Mouse (Mus musculus) heart, postnatal 0 days (tissue): ENCODE data around the gene Dock1. TPM values are rescaled to one million over a fixed set of nuclear protein-coding genes. Genes with fewer than 3 reads are reported as not detected.
A peak's percentile ranks its signal among the peaks of the same experiment; 100 is the strongest.

ENCODE experiments used
- ATAC-seq: fragments of 200-750 bp; cut with Nextera tagmentation; 2 replicates; pipeline ENCODE4 v1.8.0; 2017; ENCODE audit warnings: low read depth, moderate number of reproducible peaks, moderate library complexity; ENCODE audit not compliant: insufficient read depth
- DNase-seq: peaks from one replicate; pipeline ENCODE4 v3.0.0-alpha.2; 2016; ENCODE audit warnings: low spot score
- H3K27ac ChIP-seq: fragments of 300-500 bp; sonication (generic); 2 replicates; pipeline ENCODE4 v1.5.1; 2014; ENCODE audit warnings: low read depth, mild to moderate bottlenecking
- H3K27me3 ChIP-seq: fragments of 300-500 bp; sonication (generic); 2 replicates; pipeline ENCODE4 v1.6.1; 2014; ENCODE audit warnings: low read length, mixed read lengths; ENCODE audit not compliant: control insufficient read depth, insufficient read depth
- H3K36me3 ChIP-seq: fragments of 300-500 bp; sonication (generic); replicated peaks from 2 replicates; pipeline ENCODE4 v1.6.1; 2014; ENCODE audit warnings: low read length, mixed read lengths; ENCODE audit not compliant: control insufficient read depth, insufficient read depth
- H3K4me1 ChIP-seq: fragments of 300-500 bp; sonication (generic); 2 replicates; pipeline ENCODE4 v1.6.1; 2014; ENCODE audit warnings: antibody characterized with exemption; ENCODE audit not compliant: control insufficient read depth, insufficient read depth
- H3K4me2 ChIP-seq: fragments of 300-500 bp; sonication (generic); 2 replicates; pipeline ENCODE4 v1.6.1; 2014; ENCODE audit warnings: low read depth, mild to moderate bottlenecking, low read length, moderate library complexity
- H3K4me3 ChIP-seq: fragments of 300-500 bp; sonication (generic); 2 replicates; pipeline ENCODE4 v1.5.1; 2014; ENCODE audit warnings: low read depth, low read length
- H3K9ac ChIP-seq: fragments of 300-500 bp; sonication (generic); replicated peaks from 2 replicates; pipeline ENCODE4 v1.6.1; 2014; ENCODE audit warnings: low read depth, low read length, mixed read lengths
- H3K9me3 ChIP-seq: fragments of 300-500 bp; sonication (generic); replicated peaks from 2 replicates; pipeline ENCODE4 v1.6.1; 2016; ENCODE audit warnings: low read length; ENCODE audit not compliant: control insufficient read depth
- CTCF ChIP-seq: IDR thresholded peaks from 2 replicates; pipeline ENCODE4 v1.5.1; 2016; ENCODE audit warnings: antibody characterized with exemption, control low read depth, low read depth
- EP300 ChIP-seq: IDR thresholded peaks from 2 replicates; pipeline ENCODE4 v1.6.1; 2016; ENCODE audit warnings: antibody characterized with exemption, low read depth
- WGBS: fragments of 180-500 bp; shearing (Covaris S2); extraction: QIAGEN DNeasy Blood & Tissue Kit; methylation state at CpG from one replicate; pipeline ENCODE4 v1.1.7; 2014; 5-methylcytosine and 5-hydroxymethylcytosine counted together
- polyA plus RNA-seq: library from polyadenylated mRNA; unstranded; fragments of >200 nt; fragmentation: Nextera tagmentation; extraction: Ambion mirVana; gene quantifications from 2 replicates; pipeline ENCODE4 v1.2.1, GENCODE M21; 2015
- total RNA-seq: library from RNA; depleted of rRNA; stranded (reverse); fragments of >200 nt; gene quantifications from 2 replicates; pipeline ENCODE4 v1.2.3, GENCODE M21; 2014; ENCODE audit warnings: low replicate concordance

Dock1 gene
- total and polyA plus RNA-seq, 2 experiments from 2014 or later: 9.7 to 15.2 TPM

DNA sequence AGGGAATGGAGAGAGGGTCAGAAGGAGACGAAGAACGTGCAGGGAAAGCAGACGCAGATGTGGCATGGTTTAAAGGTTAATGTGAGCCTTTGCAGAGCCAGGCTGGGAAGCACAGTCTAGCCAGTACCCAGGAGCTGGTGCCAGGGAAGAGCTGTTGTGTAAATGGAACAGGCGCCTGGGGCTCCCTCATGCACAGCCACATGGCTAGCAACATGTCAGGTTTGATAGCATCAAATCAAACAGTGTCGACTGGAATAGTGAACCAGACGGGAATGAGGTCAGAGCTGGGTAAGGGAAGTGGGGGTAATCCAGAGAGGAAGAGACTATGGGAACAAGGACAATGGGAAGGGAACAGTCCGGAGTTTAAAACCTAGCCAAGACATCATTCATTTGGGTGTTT, 384.2 kb downstream of the Dock1 start:
- no peak overlapping the region for H3K4me2 ChIP-seq
- 0 out of 2 replicates have a peak, but pooled peaks cover 9% of the 10 kb centered on the region for H3K4me1 ChIP-seq
- WGBS: 52% methylated on average over 7 of the region's 7 CpGs
- TF ChIP-seq EP300: no peak
- TF ChIP-seq CTCF: no peak
- DNase-seq (peak; percentile 26), ATAC-seq (peak; percentile 44)
- H3K9ac ChIP-seq: no peak overlapping the region
- no peak overlapping the region for H3K27ac ChIP-seq
- no peaks in the 10 kb centered on the region for H3K36me3 ChIP-seq
- H3K9me3 ChIP-seq: 0 out of 2 replicates have a peak, but pooled peaks cover 5% of the 10 kb centered on the region
- no peaks in the 10 kb centered on the region for H3K27me3 ChIP-seq
- H3K4me3 ChIP-seq: no peak overlapping the region

- ATAC-seq: no peak
- Histone ChIP-seq H3K9ac (no peak overlapping the region), H3K9me3 (peaks cover 10% of the 10 kb centered on the region; the same call in 1 of the 2 replicates), H3K27ac (no peak overlapping the region), H3K4me1 (no peaks in the 10 kb centered on the region), H3K4me2 (no peak overlapping the region), H3K27me3 (no peaks in the 10 kb centered on the region), H3K4me3 (no peak overlapping the region), H3K36me3 (peaks cover 6% of the 10 kb centered on the region; the same call in 1 of the 2 replicates)
- 85% methylated on average over 4 of the region's 4 CpGs for WGBS
- DNase-seq: no peak
- TF ChIP-seq EP300 (no peak), CTCF (no peak)
Measured at GRCm38 (mm10) chr7:135059071-135059470, 388.6 kb downstream of the Dock1 start.

GRCm38 (mm10) chr7:135059562-135059961, 389.1 kb downstream of the Dock1 start:
- TF ChIP-seq CTCF (no peak), EP300 (no peak)
- Histone ChIP-seq H3K4me2 (no peak overlapping the region), H3K27ac (no peak overlapping the region), H3K36me3 (peaks cover 6% of the 10 kb centered on the region; the same call in 1 of the 2 replicates), H3K9me3 (peaks cover 10% of the 10 kb centered on the region; the same call in 1 of the 2 replicates), H3K4me1 (no peaks in the 10 kb centered on the region), H3K27me3 (no peaks in the 10 kb centered on the region), H3K4me3 (no peak overlapping the region), H3K9ac (no peak overlapping the region)
- no peak for DNase-seq
- 59% methylated on average over 3 of the region's 3 CpGs for WGBS
- ATAC-seq: no peak

- TF ChIP-seq CTCF: no peak
- no peak for TF ChIP-seq EP300
- WGBS: 82% methylated on average over 5 of the region's 5 CpGs
- DNase-seq (no peak), ATAC-seq (no peak)
- Histone ChIP-seq H3K4me1 (no peaks in the 10 kb centered on the region), H3K9me3 (peaks cover 5% of the 10 kb centered on the region; the same call in 1 of the 2 replicates), H3K4me3 (no peak overlapping the region), H3K27ac (no peak overlapping the region), H3K27me3 (no peaks in the 10 kb centered on the region), H3K4me2 (no peak overlapping the region), H3K9ac (no peak overlapping the region), H3K36me3 (peaks cover 6% of the 10 kb centered on the region; the same call in 1 of the 2 replicates)
Measured at GRCm38 (mm10) chr7:135063886-135064285, 393.4 kb downstream of the Dock1 start.

GRCm38 (mm10) chr7:135065301-135065700, 394.8 kb downstream of the Dock1 start:
- no peak for ATAC-seq
- Histone ChIP-seq H3K4me3 (no peak overlapping the region), H3K4me1 (no peaks in the 10 kb centered on the region), H3K4me2 (no peak overlapping the region), H3K27me3 (no peaks in the 10 kb centered on the region), H3K27ac (no peak overlapping the region), H3K9me3 (peaks cover 6% of the 10 kb centered on the region; the same call in 1 of the 2 replicates), H3K36me3 (peaks cover 6% of the 10 kb centered on the region; the same call in 1 of the 2 replicates), H3K9ac (no peak overlapping the region)
- DNase-seq: no peak
- 82% methylated on average over 5 of the region's 5 CpGs for WGBS
- no peak for TF ChIP-seq EP300
- TF ChIP-seq CTCF: no peak

DNA sequence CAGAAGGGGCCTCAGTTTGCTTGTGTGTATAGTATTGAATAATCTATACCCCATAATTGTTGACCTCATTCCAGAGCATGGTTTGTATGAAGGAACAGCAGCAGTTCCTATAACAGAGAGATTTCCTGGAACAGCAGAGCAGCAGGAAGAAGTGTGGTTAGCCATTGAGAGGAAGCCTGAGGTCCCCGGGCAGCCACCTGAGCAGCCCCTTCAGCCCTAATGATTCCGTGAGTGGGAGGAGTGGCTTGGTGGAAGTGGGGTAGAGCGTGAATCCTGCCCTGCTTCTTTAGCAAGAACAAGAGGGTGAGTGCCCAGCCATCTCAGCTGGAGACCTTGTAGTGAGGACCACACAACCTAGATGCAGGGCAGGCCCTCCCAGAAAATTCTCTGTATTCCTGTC, 398.4 kb downstream of the Dock1 start:
- DNase-seq (no peak), ATAC-seq (no peak)
- Histone ChIP-seq H3K9me3 (peaks cover 3% of the 10 kb centered on the region; the same call in 1 of the 2 replicates), H3K9ac (no peak overlapping the region), H3K4me3 (no peak overlapping the region), H3K4me2 (no peak overlapping the region), H3K4me1 (no peaks in the 10 kb centered on the region), H3K27ac (no peak overlapping the region), H3K27me3 (no peaks in the 10 kb centered on the region), H3K36me3 (no peaks in the 10 kb centered on the region)
- TF ChIP-seq EP300: no peak
- no peak for TF ChIP-seq CTCF
- 78% methylated on average over 3 of the region's 3 CpGs for WGBS
